Mouse (Mus musculus) myocyte (in vitro differentiated cells): ENCODE measurements at regions not wholly inside any gene's neighbourhood (a gene's known extent, or its start where the extent isn't known, plus 50 kb on each side); places are given as distances from the start of the nearest gene placed in this dataset.
A peak's percentile ranks its signal among the peaks of the same experiment; 100 is the strongest.

ENCODE experiments used
- H3K27me3 ChIP-seq: one replicate; pipeline ENCODE4 v1.6.1; 2011; ENCODE audit not compliant: control insufficient read depth, insufficient read depth, insufficient read length
- H3K36me3 ChIP-seq: one replicate; pipeline ENCODE4 v1.6.1; 2011; ENCODE audit not compliant: control insufficient read depth, insufficient read depth
- H3K4me2 ChIP-seq: one replicate; pipeline ENCODE4 v1.6.1; 2011; ENCODE audit warnings: low read depth, control low read depth
- H3K4me3 ChIP-seq: one replicate; pipeline ENCODE4 v1.5.1; 2011; ENCODE audit warnings: mild to moderate bottlenecking, control low read depth, moderate library complexity
- H3K79me2 ChIP-seq: one replicate; pipeline ENCODE4 v1.6.1; 2011; ENCODE audit not compliant: control insufficient read depth, insufficient read depth
- H3ac ChIP-seq: one replicate; pipeline ENCODE4 v1.6.1; 2011; ENCODE audit not compliant: control insufficient read depth, insufficient read length
- CEBPB ChIP-seq: IDR thresholded peaks from 2 replicates; pipeline ENCODE4 v1.6.1; 2011; ENCODE audit warnings: mild to moderate bottlenecking, moderate library complexity; ENCODE audit not compliant: poor library complexity, insufficient read depth, severe bottlenecking
- E2F4 ChIP-seq: IDR thresholded peaks from one replicate; pipeline ENCODE4 v1.6.1; 2011; ENCODE audit warnings: mild to moderate bottlenecking, control low read depth, moderate library complexity; ENCODE audit not compliant: insufficient read depth
- MAX ChIP-seq: IDR thresholded peaks from one replicate; pipeline ENCODE4 v1.6.1; 2011; ENCODE audit warnings: low read depth, mild to moderate bottlenecking, control low read depth
- MYOD1 ChIP-seq, 3 experiments: IDR thresholded peaks; one replicate each; pipeline ENCODE4 v1.6.1; 2011; ENCODE audit warnings: control low read depth in 2 of 3, low read depth in 2 of 3, mild to moderate bottlenecking in 2 of 3, moderate library complexity in 1 of 3; ENCODE audit not compliant: insufficient read length in 2 of 3, control insufficient read depth in 1 of 3
- MYOG ChIP-seq, 3 experiments: IDR thresholded peaks; one replicate each; pipeline ENCODE4 v1.6.1; 2011; ENCODE audit warnings: control low read depth in 2 of 3, low read depth in 2 of 3, mild to moderate bottlenecking in 2 of 3; ENCODE audit not compliant: insufficient read length in 2 of 3, control insufficient read depth in 1 of 3, insufficient read depth in 1 of 3
- POLR2A ChIP-seq: IDR thresholded peaks from one replicate; pipeline ENCODE4 v1.6.1; 2011; ENCODE audit warnings: low read depth, mild to moderate bottlenecking, control low read depth, moderate library complexity; ENCODE audit not compliant: insufficient read length
- POLR2AphosphoS2 ChIP-seq: IDR thresholded peaks from one replicate; pipeline ENCODE4 v1.6.1; 2011; ENCODE audit warnings: low read depth, control low read depth; ENCODE audit not compliant: insufficient read length
- REST ChIP-seq: IDR thresholded peaks from one replicate; pipeline ENCODE4 v1.6.1; 2011; ENCODE audit warnings: mild to moderate bottlenecking, control low read depth, moderate library complexity; ENCODE audit not compliant: insufficient read depth, insufficient read length
- SRF ChIP-seq: IDR thresholded peaks from one replicate; pipeline ENCODE4 v1.6.1; 2011; ENCODE audit warnings: low read depth; ENCODE audit not compliant: control insufficient read depth, insufficient read length
- TCF12 ChIP-seq: IDR thresholded peaks from one replicate; pipeline ENCODE4 v1.6.1; 2011; ENCODE audit warnings: mild to moderate bottlenecking, control low read depth; ENCODE audit not compliant: poor library complexity, insufficient read depth, severe bottlenecking
- TCF3 ChIP-seq: IDR thresholded peaks from one replicate; pipeline ENCODE4 v1.6.1; 2011; ENCODE audit warnings: low read depth, control low read depth; ENCODE audit not compliant: insufficient read length
- USF1 ChIP-seq: IDR thresholded peaks from one replicate; pipeline ENCODE4 v1.6.1; 2011; ENCODE audit warnings: low read depth, mild to moderate bottlenecking, control low read depth, moderate library complexity

DNA sequence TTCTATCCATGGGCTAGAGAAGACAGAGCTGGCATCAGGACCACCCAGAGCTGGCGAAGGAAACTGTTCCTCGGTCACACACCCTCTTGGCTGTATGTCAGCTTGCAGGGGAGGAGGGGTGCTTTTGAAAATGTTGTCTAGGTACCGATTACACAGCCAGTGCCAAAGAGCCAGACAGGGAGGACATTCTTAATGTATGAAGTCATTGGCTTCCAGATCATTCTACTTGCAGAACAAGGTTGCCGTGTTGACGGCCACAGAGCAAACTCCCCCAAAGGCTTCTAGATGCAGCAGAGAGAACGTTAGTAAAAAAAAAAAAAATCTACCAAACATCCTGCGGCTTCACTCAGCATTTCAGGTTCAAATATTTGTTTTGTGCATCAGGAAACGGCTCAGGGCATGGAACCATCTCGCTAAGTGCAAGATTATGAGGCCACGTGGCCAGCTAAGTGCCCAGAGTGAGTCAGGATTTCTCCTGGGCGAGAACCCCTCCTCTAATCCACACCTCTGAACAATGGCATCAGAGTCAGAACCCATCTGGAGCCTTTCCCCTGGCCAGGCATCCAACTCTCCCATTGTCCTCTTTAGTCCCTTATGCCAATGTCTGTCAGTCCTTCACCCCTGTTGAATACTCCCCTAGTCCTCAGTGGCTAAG lies 80.1 kb upstream of the Ubl3 start:
- H3K4me2 ChIP-seq, result peak overlapping the region; percentile 43
- TF ChIP-seq TCF3, result no peak
- TF ChIP-seq MAX, result no peak
- no peak for TF ChIP-seq SRF
- no peak for TF ChIP-seq MYOD1 (IDR thresholded peaks at IDR 0.05; ENCODE audit: control insufficient read depth in 1 of 3, insufficient read length in 2 of 3, low read depth in 2 of 3)
- TF ChIP-seq USF1, result peak; percentile 46
- no peak for TF ChIP-seq CEBPB
- no peak for TF ChIP-seq E2F4

GRCm38 (mm10) chr5:148631566-148631965 lies 79.0 kb upstream of the Ubl3 start:
- Histone ChIP-seq H3ac (no peak overlapping the region), H3K27me3 (no peaks in the 10 kb centered on the region), H3K36me3 (no peaks in the 10 kb centered on the region), H3K79me2 (no peaks in the 10 kb centered on the region), H3K4me3 (no peak overlapping the region), H3K4me2 (no peak overlapping the region)
- TF ChIP-seq POLR2AphosphoS2 (no peak), REST (no peak), USF1 (no peak), CEBPB (no peak), POLR2A (no peak)

More for the DNA sequence above, 80.1 kb upstream of the Ubl3 start:
- no peak overlapping the region for H3K4me3 ChIP-seq
- H3K36me3 ChIP-seq, result no peaks in the 10 kb centered on the region
- H3K79me2 ChIP-seq, result no peaks in the 10 kb centered on the region
- no peaks in the 10 kb centered on the region for H3K27me3 ChIP-seq
- H3ac ChIP-seq, result no peak overlapping the region

DNA sequence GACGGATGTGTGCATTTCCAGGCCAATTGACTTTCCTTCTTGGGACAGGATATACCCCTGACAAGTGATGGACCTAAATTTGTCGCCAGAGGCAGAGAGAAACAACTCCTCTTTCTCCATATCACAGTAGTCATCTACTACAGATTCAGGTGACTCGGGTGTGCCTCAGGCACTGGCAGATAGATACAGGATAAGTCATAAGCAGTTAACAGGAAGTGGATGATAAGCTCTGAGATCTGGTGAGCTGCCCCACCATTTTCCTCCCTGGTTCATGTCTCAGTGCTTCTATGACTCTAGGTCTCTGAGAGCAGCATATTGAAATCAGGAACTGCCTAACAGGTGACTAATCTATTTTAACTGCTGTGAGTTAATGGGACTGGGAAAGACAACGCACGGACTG lies 73.4 kb upstream of the Ubl3 start:
- TF ChIP-seq POLR2AphosphoS2, result no peak
- TF ChIP-seq CEBPB, result no peak
- TF ChIP-seq MAX, result no peak
- no peak for TF ChIP-seq TCF3
- no peak for TF ChIP-seq MYOD1 (IDR thresholded peaks at IDR 0.05; ENCODE audit: control insufficient read depth in 1 of 3, insufficient read length in 2 of 3, low read depth in 2 of 3)
- TF ChIP-seq USF1, result no peak
- TF ChIP-seq MYOG (IDR thresholded peaks at IDR 0.05; ENCODE audit: control insufficient read depth in 1 of 3, insufficient read depth in 1 of 3, insufficient read length in 2 of 3, low read depth in 2 of 3), result no peak
- no peak for TF ChIP-seq SRF
- TF ChIP-seq E2F4, result no peak
- no peak for TF ChIP-seq POLR2A
- TF ChIP-seq REST, result no peak
- no peak for TF ChIP-seq TCF12
- no peaks in the 10 kb centered on the region for H3K79me2 ChIP-seq
- H3K4me2 ChIP-seq, result no peak overlapping the region

DNA sequence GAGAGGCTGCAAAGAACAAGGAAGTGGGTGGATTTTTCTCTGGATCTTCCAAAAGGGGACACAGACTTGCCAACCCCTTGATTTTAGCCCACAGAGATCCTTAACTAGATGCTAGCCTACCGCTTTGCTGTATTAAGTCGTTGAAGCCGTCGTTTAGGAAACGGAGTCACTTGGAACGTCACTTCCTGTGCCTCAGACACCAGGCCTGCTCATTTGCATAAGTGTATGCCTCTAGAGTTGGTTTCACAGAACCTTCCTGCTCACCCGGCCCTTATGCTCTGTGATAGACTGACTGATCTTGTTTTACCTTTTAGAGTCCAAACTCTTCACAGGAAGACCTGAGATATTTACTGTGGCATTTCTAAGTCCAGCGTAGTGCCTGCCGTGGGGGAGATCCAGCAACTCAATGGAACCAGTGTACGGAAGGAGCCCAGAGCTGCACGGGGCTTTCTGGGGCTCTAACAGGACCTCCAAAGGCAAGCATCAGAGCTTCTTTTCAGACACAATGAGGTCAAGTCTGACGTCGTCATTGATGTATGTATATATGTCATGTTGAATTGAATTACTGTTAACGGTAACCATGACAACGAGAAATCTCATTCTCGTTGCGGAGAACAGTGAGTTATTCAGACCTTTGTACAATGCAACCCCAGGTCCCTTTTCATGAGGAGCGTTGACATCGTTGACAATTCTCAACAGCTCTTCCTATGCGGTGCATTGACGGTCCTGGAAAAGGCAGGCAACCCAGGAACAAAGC lies 72.2 kb upstream of the Ubl3 start:
- H3K27me3 ChIP-seq, result no peaks in the 10 kb centered on the region
- H3K4me2 ChIP-seq, result no peak overlapping the region
- no peaks in the 10 kb centered on the region for H3K36me3 ChIP-seq
- TF ChIP-seq USF1 (no peak), MAX (no peak), TCF12 (no peak), SRF (no peak), POLR2AphosphoS2 (no peak)
- no peak overlapping the region for H3K4me3 ChIP-seq
- no peak overlapping the region for H3ac ChIP-seq
- H3K79me2 ChIP-seq, result no peaks in the 10 kb centered on the region

More for the DNA sequence above, 73.4 kb upstream of the Ubl3 start:
- Histone ChIP-seq H3K4me3 (no peak overlapping the region), H3K36me3 (no peaks in the 10 kb centered on the region), H3K27me3 (no peaks in the 10 kb centered on the region), H3ac (no peak overlapping the region)

DNA sequence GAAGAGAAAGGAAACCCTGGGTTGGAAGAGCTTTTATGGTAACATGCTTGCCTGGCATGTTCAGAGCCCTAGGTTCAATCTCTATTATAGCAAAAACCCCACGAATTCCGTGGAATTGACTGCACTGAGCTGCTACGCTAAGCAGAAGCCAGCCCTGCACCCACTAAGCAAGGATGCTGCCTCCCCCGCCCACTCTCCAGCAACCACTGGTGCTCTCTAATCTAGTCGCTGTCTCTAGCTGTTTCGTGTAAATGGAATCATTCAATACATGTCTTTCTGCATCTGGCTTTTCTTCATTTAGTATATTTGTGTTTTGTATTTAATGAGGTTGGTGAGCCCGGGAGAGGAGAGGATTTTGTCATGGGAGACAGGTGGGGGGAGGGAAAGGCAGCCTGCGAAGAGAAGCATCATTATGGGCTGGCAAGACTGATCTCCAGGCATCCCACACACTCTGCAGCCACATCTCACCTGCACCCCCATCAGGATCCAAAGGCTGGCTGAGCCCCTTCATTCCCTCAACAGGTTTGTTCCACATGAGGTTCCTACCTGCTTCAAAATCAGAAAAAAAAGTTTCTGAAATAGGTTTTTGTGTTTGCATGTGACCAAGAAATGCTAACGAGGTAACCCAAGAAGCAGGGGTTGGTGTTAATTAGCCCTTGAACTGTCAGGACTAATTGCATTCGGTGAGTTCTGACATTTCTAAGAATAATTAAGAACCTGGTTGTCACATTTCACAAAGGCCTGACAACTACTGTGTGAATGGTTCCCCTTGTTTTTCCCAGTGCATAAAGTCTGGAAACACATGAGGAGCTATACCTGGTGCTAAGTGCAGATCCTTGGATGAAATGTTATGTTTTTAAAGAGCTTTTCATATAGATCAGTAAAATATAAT lies 68.6 kb upstream of the Ubl3 start:
- H3K4me3 ChIP-seq, result no peak overlapping the region
- H3K4me2 ChIP-seq, result no peak overlapping the region
- H3ac ChIP-seq, result no peak overlapping the region
- TF ChIP-seq E2F4 (no peak), TCF12 (no peak)
- no peaks in the 10 kb centered on the region for H3K36me3 ChIP-seq
- no peaks in the 10 kb centered on the region for H3K79me2 ChIP-seq
- no peaks in the 10 kb centered on the region for H3K27me3 ChIP-seq
